Mouse (Mus musculus) forebrain, embryonic 10.5 days (tissue): ENCODE data around the gene Tmc6. TPM values are rescaled to one million over a fixed set of nuclear protein-coding genes. Genes with fewer than 3 reads are reported as not detected.

Experiments
- DNase-seq: peaks from one replicate; pipeline ENCODE4 v3.0.0-alpha.2; 2017; ENCODE audit warnings: low spot score; ENCODE audit errors: extremely low spot score
- H3K27ac ChIP-seq: fragments of 300-500 bp; sonication (generic); 2 replicates; pipeline ENCODE4 v1.5.1; 2016; ENCODE audit warnings: mild to moderate bottlenecking
- H3K27me3 ChIP-seq: fragments of 300-500 bp; sonication (generic); 2 replicates; pipeline ENCODE4 v1.6.1; 2016; ENCODE audit warnings: mild to moderate bottlenecking; ENCODE audit not compliant: poor library complexity, severe bottlenecking
- H3K36me3 ChIP-seq: fragments of 300-500 bp; sonication (generic); replicated peaks from 2 replicates; pipeline ENCODE4 v1.6.1; 2016; ENCODE audit warnings: mild to moderate bottlenecking, moderate library complexity
- H3K4me1 ChIP-seq: fragments of 300-500 bp; sonication (generic); 2 replicates; pipeline ENCODE4 v1.6.1; 2016
- H3K4me3 ChIP-seq: fragments of 300-500 bp; sonication (generic); 2 replicates; pipeline ENCODE4 v1.5.1; 2016; ENCODE audit warnings: mild to moderate bottlenecking, moderate library complexity
- H3K9me3 ChIP-seq: fragments of 300-500 bp; sonication (generic); 2 replicates; pipeline ENCODE4 v1.6.1; 2016; ENCODE audit warnings: mild to moderate bottlenecking, moderate library complexity
- WGBS: fragments of 180-500 bp; shearing (Covaris S2); methylation state at CpG from one replicate; pipeline ENCODE4 v1.1.7; 2016; 5-methylcytosine and 5-hydroxymethylcytosine counted together
- polyA plus RNA-seq: library from polyadenylated mRNA; unstranded; fragments of >200 nt; fragmentation: Nextera tagmentation; extraction: Ambion mirVana; gene quantifications from 2 replicates; pipeline ENCODE4 v1.2.1, GENCODE M21; 2016

Tmc6 gene
- 11.0 and 12.2 TPM in 2 replicates for polyA plus RNA-seq

GRCm38 (mm10) chr11:117781993-117782704 is at the start of gene Tmc6, which contains the start of gene Tmc8:
Tmc6 (minus strand) TSS chr11:117782198.
Tmc8 (plus strand) TSS chr11:117782076.
- Histone ChIP-seq H3K27me3 (peaks cover 81% of the 10 kb centered on the region), H3K9me3 (no peaks in the 10 kb centered on the region), H3K4me1 (peaks cover 71% of the 10 kb centered on the region), H3K27ac (peak within 1 kb of the TSS; percentile 84), H3K36me3 (0 out of 2 replicates have a peak, but pooled peaks cover 2% of the 10 kb centered on the region), H3K4me3 (peak within 1 kb of the TSS; percentile 55)
- WGBS = 38% methylated on average over 24 of the region's 24 CpGs
- no peak for DNase-seq

GRCm38 (mm10) chr11:117830401-117830800 is 48.4 kb upstream of the Tmc6 start:
- Histone ChIP-seq H3K27ac (no peak overlapping the region), H3K27me3 (no peaks in the 10 kb centered on the region), H3K36me3 (no peaks in the 10 kb centered on the region), H3K9me3 (no peaks in the 10 kb centered on the region), H3K4me3 (no peak overlapping the region), H3K4me1 (peaks cover 53% of the 10 kb centered on the region)
- DNase-seq = no peak
- 91% methylated on average over 9 of the region's 9 CpGs for WGBS

- Histone ChIP-seq H3K4me3 (no peak overlapping the region), H3K27me3 (no peaks in the 10 kb centered on the region), H3K27ac (no peak overlapping the region), H3K36me3 (no peaks in the 10 kb centered on the region), H3K4me1 (peaks cover 59% of the 10 kb centered on the region), H3K9me3 (no peaks in the 10 kb centered on the region)
- no peak for DNase-seq
- 82% methylated on average over 2 of the region's 2 CpGs for WGBS
These were observed 47.7 kb upstream of the Tmc6 start for GRCm38 (mm10) chr11:117829671-117830215.

- Histone ChIP-seq H3K27ac (peak overlapping the region; percentile 22; the same call in 1 of the 2 replicates), H3K4me1 (peaks cover 66% of the 10 kb centered on the region), H3K36me3 (peaks cover 3% of the 10 kb centered on the region), H3K9me3 (no peaks in the 10 kb centered on the region), H3K4me3 (no peak overlapping the region), H3K27me3 (no peaks in the 10 kb centered on the region)
- DNase-seq = no peak
- 62% methylated on average over 9 of the region's 9 CpGs for WGBS
These were observed 47.0 kb upstream of the Tmc6 start for GRCm38 (mm10) chr11:117828888-117829604.

- 0 out of 2 replicates have a peak overlapping the region, but pooled peaks have one; percentile 33 for H3K27ac ChIP-seq
- no peak for DNase-seq
- 91% methylated on average over 18 of the region's 18 CpGs for WGBS
These were observed 46.3 kb upstream of the Tmc6 start for GRCm38 (mm10) chr11:117828149-117828887.

GRCm38 (mm10) chr11:117827386-117827785 is 45.4 kb upstream of the Tmc6 start:
- no peak for DNase-seq

More at GRCm38 (mm10) chr11:117828149-117828887, 46.3 kb upstream of the Tmc6 start:
- Histone ChIP-seq H3K9me3 (no peaks in the 10 kb centered on the region), H3K4me3 (no peak overlapping the region), H3K27me3 (no peaks in the 10 kb centered on the region), H3K36me3 (peaks cover 10% of the 10 kb centered on the region), H3K4me1 (peaks cover 74% of the 10 kb centered on the region)

GRCm38 (mm10) chr11:117826916-117827315 is 44.9 kb upstream of the Tmc6 start:
- peak overlapping the region; percentile 98 for H3K27ac ChIP-seq
- H3K4me1 ChIP-seq = peaks cover 74% of the 10 kb centered on the region
- H3K9me3 ChIP-seq = no peaks in the 10 kb centered on the region
- 76% methylated on average over 8 of the region's 8 CpGs for WGBS
- H3K36me3 ChIP-seq = peaks cover 24% of the 10 kb centered on the region
- peak overlapping the region; percentile 80 for H3K4me3 ChIP-seq
- H3K27me3 ChIP-seq = no peaks in the 10 kb centered on the region
- no peak for DNase-seq

More at GRCm38 (mm10) chr11:117827386-117827785, 45.4 kb upstream of the Tmc6 start:
- WGBS = 81% methylated on average over 3 of the region's 3 CpGs
- H3K36me3 ChIP-seq = peaks cover 19% of the 10 kb centered on the region
- no peaks in the 10 kb centered on the region for H3K9me3 ChIP-seq
- H3K27me3 ChIP-seq = no peaks in the 10 kb centered on the region
- 0 out of 2 replicates have a peak overlapping the region, but pooled peaks have one; percentile 33 for H3K27ac ChIP-seq
- peaks cover 77% of the 10 kb centered on the region for H3K4me1 ChIP-seq
- H3K4me3 ChIP-seq = no peak overlapping the region

GRCm38 (mm10) chr11:117826164-117826563 is 44.2 kb upstream of the Tmc6 start:
- Histone ChIP-seq H3K27me3 (no peaks in the 10 kb centered on the region), H3K9me3 (no peaks in the 10 kb centered on the region), H3K4me3 (peak overlapping the region; percentile 80), H3K27ac (peak overlapping the region; percentile 98), H3K4me1 (peaks cover 71% of the 10 kb centered on the region), H3K36me3 (peaks cover 32% of the 10 kb centered on the region)
- peak; percentile 48 for DNase-seq
- WGBS = 18% methylated on average over 5 of the region's 5 CpGs

GRCm38 (mm10) chr11:117825333-117826101 is 43.5 kb upstream of the Tmc6 start, which contains the start of the genes Afmid and Tk1:
Afmid (plus strand) TSS chr11:117825924.
Tk1 (minus strand) TSS chr11:117826092.
- peak; percentile 88 for DNase-seq
- H3K36me3 ChIP-seq = peaks cover 38% of the 10 kb centered on the region
- H3K4me1 ChIP-seq = peaks cover 71% of the 10 kb centered on the region
- WGBS = under 1% methylated on average over 34 of the region's 34 CpGs
- H3K27ac ChIP-seq = peak within 1 kb of the TSS; percentile 98
- no peaks in the 10 kb centered on the region for H3K9me3 ChIP-seq
- peak within 1 kb of the TSS; percentile 80 for H3K4me3 ChIP-seq
- H3K27me3 ChIP-seq = no peaks in the 10 kb centered on the region

GRCm38 (mm10) chr11:117824060-117824969 is 42.3 kb upstream of the Tmc6 start:
- H3K36me3 ChIP-seq = peaks cover 50% of the 10 kb centered on the region
- H3K4me3 ChIP-seq = peak overlapping the region; percentile 80
- H3K27me3 ChIP-seq = no peaks in the 10 kb centered on the region
- H3K4me1 ChIP-seq = peaks cover 73% of the 10 kb centered on the region
- peak overlapping the region; percentile 98 for H3K27ac ChIP-seq
- peak; percentile 80 for DNase-seq
- H3K9me3 ChIP-seq = no peaks in the 10 kb centered on the region
- 34% methylated on average over 23 of the region's 23 CpGs for WGBS

- Histone ChIP-seq H3K4me3 (no peak overlapping the region), H3K9me3 (no peaks in the 10 kb centered on the region), H3K27ac (no peak overlapping the region), H3K36me3 (peaks cover 59% of the 10 kb centered on the region), H3K4me1 (peaks cover 74% of the 10 kb centered on the region), H3K27me3 (no peaks in the 10 kb centered on the region)
- WGBS = 95% methylated on average over 6 of the region's 6 CpGs
- DNase-seq = no peak
These were observed 41.4 kb upstream of the Tmc6 start for GRCm38 (mm10) chr11:117823411-117823810.
